Mouse (Mus musculus) heart, adult 2 months (tissue): ENCODE results near the gene Top1. TPM values are rescaled to one million over a fixed set of nuclear protein-coding genes. Genes with fewer than 3 reads are reported as not detected.

Experiments used
- DNase-seq, 2 experiments: peaks; one replicate each; pipeline ENCODE4 v3.0.0; 2021
- H3K27ac ChIP-seq: fragments of 200-600 bp; 2 replicates; pipeline ENCODE4 v1.8.1; 2022
- H3K27me3 ChIP-seq: fragments of 200-500 bp; 2 replicates; pipeline ENCODE4 v1.6.1; 2012; ENCODE audit warnings: mild to moderate bottlenecking, low read length, inconsistent platforms, mixed read lengths; ENCODE audit not compliant: control insufficient read depth, insufficient read depth
- H3K36me3 ChIP-seq: fragments of 200-500 bp; 2 replicates; pipeline ENCODE4 v1.6.1; 2012; ENCODE audit warnings: low read length, inconsistent platforms; ENCODE audit not compliant: control insufficient read depth, insufficient read depth
- H3K4me1 ChIP-seq: fragments of 200-500 bp; 2 replicates; pipeline ENCODE4 v1.6.1; 2011; ENCODE audit warnings: low read length; ENCODE audit not compliant: control insufficient read depth, insufficient read depth
- H3K4me3 ChIP-seq: fragments of 200-600 bp; 2 replicates; pipeline ENCODE4 v1.8.1; 2022
- H3K79me2 ChIP-seq: fragments of 200-500 bp; replicated peaks from 2 replicates; pipeline ENCODE4 v1.6.1; 2012; ENCODE audit warnings: mild to moderate bottlenecking, inconsistent platforms, low read length, moderate library complexity, mixed read lengths; ENCODE audit not compliant: control insufficient read depth, insufficient read depth
- H3K9ac ChIP-seq: fragments of 200-500 bp; 2 replicates; pipeline ENCODE4 v1.6.1; 2012; ENCODE audit warnings: low read depth, mild to moderate bottlenecking, control low read depth, inconsistent platforms, low read length, mixed read lengths
- CTCF ChIP-seq: fragments of 200-600 bp; IDR thresholded peaks from 2 replicates; pipeline ENCODE4 v1.8.1; 2022; ENCODE audit warnings: antibody characterized with exemption, mild to moderate bottlenecking, moderate library complexity
- EP300 ChIP-seq: fragments of 200-500 bp; IDR thresholded peaks from 2 replicates; pipeline ENCODE4 v1.6.1; 2011; ENCODE audit warnings: low read depth, low read length, control low read depth; ENCODE audit not compliant: insufficient read depth
- POLR2A ChIP-seq: fragments of 200-500 bp; IDR thresholded peaks from 2 replicates; pipeline ENCODE4 v1.6.1; 2011; ENCODE audit warnings: mild to moderate bottlenecking, low read depth, low read length, control low read depth; ENCODE audit not compliant: insufficient read depth
- WGBS: fragments of 180-500 bp; shearing (Covaris S2); methylation state at CpG from one replicate; pipeline ENCODE4 v1.1.7; 2018; 5-methylcytosine and 5-hydroxymethylcytosine counted together
- intact Hi-C: fragments of 180-260 bp; cut with DNase I; formaldehyde crosslinking; loops from one replicate; pipeline ENCODE4 v1.15.1; 2025
- microRNA-seq, 2 experiments: library from miRNA; unstranded; fragments of <30 nt; microRNA quantifications; one replicate each; pipeline ENCODE4 v1.2.0; 2021
- polyA plus RNA-seq: library from polyadenylated mRNA; depleted of rRNA; stranded (reverse); fragments of >200 nt; gene quantifications from 2 replicates; pipeline ENCODE4 v1.2.3, GENCODE M21; 2012; rRNA removed
- total RNA-seq, 2 experiments: library from RNA; stranded (reverse); gene quantifications; 2 replicates each; pipeline ENCODE4 v1.2.3; 2021

Top1 gene
- total and polyA plus RNA-seq, 3 experiments: 5.6 to 46.8 (median 44.1) TPM

GRCm38 (mm10) chr2:160770409-160770808, 124.7 kb downstream of the Top1 start:
- H3K4me1 ChIP-seq: peaks cover 32% of the 10 kb centered on the region
- DNase-seq: no peak
- no peaks in the 10 kb centered on the region; the same call in 1 of the 2 replicates for H3K79me2 ChIP-seq
- no peaks in the 10 kb centered on the region for H3K27me3 ChIP-seq
- intact Hi-C loops: no loop called here
- no peak overlapping the region for H3K27ac ChIP-seq
- H3K9ac ChIP-seq: no peak overlapping the region
- peaks cover 26% of the 10 kb centered on the region for H3K36me3 ChIP-seq
- no peak overlapping the region for H3K4me3 ChIP-seq
- TF ChIP-seq EP300 (no peak), CTCF (no peak), POLR2A (no peak)

GRCm38 (mm10) chr2:160770871-160771270, 125.2 kb downstream of the Top1 start:
- H3K79me2 ChIP-seq: no peaks in the 10 kb centered on the region; the same call in 1 of the 2 replicates
- TF ChIP-seq EP300 (no peak), CTCF (no peak), POLR2A (no peak)
- peaks cover 31% of the 10 kb centered on the region for H3K4me1 ChIP-seq
- no peaks in the 10 kb centered on the region for H3K27me3 ChIP-seq
- H3K9ac ChIP-seq: no peak overlapping the region
- no peak overlapping the region for H3K27ac ChIP-seq
- H3K4me3 ChIP-seq: no peak overlapping the region
- 79% methylated on average over 1 of the region's 1 CpGs for WGBS
- intact Hi-C loops: no loop called here
- DNase-seq: peak in 1 of 2 experiments; percentile 12
- H3K36me3 ChIP-seq: peaks cover 25% of the 10 kb centered on the region

- no peak overlapping the region for H3K9ac ChIP-seq
- DNase-seq: peak; percentile 4 to 20
- no peak overlapping the region for H3K27ac ChIP-seq
- no peaks in the 10 kb centered on the region; the same call in 1 of the 2 replicates for H3K79me2 ChIP-seq
- WGBS: 84% methylated on average over 8 of the region's 8 CpGs
- H3K27me3 ChIP-seq: no peaks in the 10 kb centered on the region
- H3K4me1 ChIP-seq: peaks cover 25% of the 10 kb centered on the region
- H3K4me3 ChIP-seq: no peak overlapping the region
- intact Hi-C loops: loop anchor here (2.0 kb wide), 1 partner anchor 19 kb away; no protein-coding TSS in a partner anchor
- TF ChIP-seq EP300 (no peak), POLR2A (no peak), CTCF (no peak)
- peaks cover 25% of the 10 kb centered on the region for H3K36me3 ChIP-seq
Observed at GRCm38 (mm10) chr2:160771325-160772276, 125.9 kb downstream of the Top1 start.

Small RNA genes within 50 kb of the gene (microRNA-seq; reads per million reads assigned to microRNA genes)
- 0 reads per million in 2 experiments for gene Gm23968

Other genes with a start within 250 kb of the Top1 start
- gene Plcg1, start 85.4 kb downstream of the Top1 start, total RNA-seq: 10 to 100 TPM; 56.4 to 67.2 TPM
- 45.8 and 66.5 TPM in 2 replicates for gene Plcg1, start 85.4 kb downstream of the Top1 start, polyA plus RNA-seq
- 10 to 100 TPM; 36.7 to 36.8 TPM for gene Zhx3, start 227.1 kb downstream of the Top1 start, total RNA-seq
- gene Zhx3, start 227.1 kb downstream of the Top1 start, polyA plus RNA-seq: 7.9 and 14.0 TPM in 2 replicates
- gene Lpin3, start 234.8 kb downstream of the Top1 start, total RNA-seq: 1 to 10 TPM; 4.6 to 7.2 TPM
- gene Lpin3, start 234.8 kb downstream of the Top1 start, polyA plus RNA-seq: 4.4 and 5.4 TPM in 2 replicates